Mouse (Mus musculus) megakaryocyte, embryonic 14.5 days (primary cell): ENCODE data around the gene Zdhhc22.

Experiments
- FLI1 ChIP-seq: IDR thresholded peaks from 2 replicates; pipeline ENCODE4 v1.6.1; 2012; ENCODE audit warnings: low read length, inconsistent platforms, mixed read lengths
- GATA1 ChIP-seq: IDR thresholded peaks from 3 replicates; pipeline ENCODE4 v1.6.1; 2012; ENCODE audit warnings: mixed read lengths, low read length, inconsistent platforms, borderline replicate concordance

DNA sequence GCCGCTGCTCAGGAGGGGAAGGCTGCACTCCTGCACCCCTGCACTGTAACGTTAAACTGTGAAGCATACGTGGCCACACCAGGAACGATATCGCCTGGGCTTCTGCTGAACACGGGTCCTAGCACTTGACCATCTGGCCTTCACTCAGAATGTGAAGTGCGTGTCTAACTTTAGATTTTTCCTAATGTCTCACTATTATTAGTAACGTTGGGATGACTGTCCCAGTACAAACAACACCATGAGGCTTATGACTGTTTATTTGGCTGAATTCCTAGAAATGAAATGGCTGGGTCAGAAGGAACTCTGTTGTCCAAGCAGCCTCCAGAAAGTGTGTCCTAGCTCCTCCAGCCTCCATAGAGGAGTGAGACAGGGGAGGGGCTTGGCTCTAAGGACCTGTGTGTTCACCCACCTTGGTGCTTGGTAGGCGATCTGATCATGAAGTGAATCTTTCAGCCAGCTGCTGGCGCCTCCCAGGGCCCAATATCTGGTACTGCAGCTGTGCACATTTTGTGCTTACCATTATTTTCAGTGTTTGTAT is 9.1 kb upstream of the Zdhhc22 start:
- TF ChIP-seq GATA1 = no peak
- no peak for TF ChIP-seq FLI1
